Mouse (Mus musculus): ENCODE results near the gene Ccr2.

GRCm38 (mm10) chr9:124111997-124112396, 10.2 kb downstream of the Ccr2 start:
- TF ChIP-seq CTCF (IDR thresholded peaks at IDR 0.05; ENCODE audit: extremely low read depth, insufficient read length, insufficient replicate concordance, low read depth, low read length) = no peak
- no peak for TF ChIP-seq POLR2A (IDR thresholded peaks at IDR 0.05; ENCODE audit: low read depth, low read length)

Data from small intestine, adult 2 months (tissue).